Mouse (Mus musculus) erythroblast, embryonic 14.5 days (primary cell): ENCODE results near the gene Npm1.

Experiments used
- GATA1 ChIP-seq: IDR thresholded peaks from 2 replicates; pipeline ENCODE4 v1.6.1; 2012; ENCODE audit warnings: low read length, inconsistent platforms, mixed read lengths
- TAL1 ChIP-seq: IDR thresholded peaks from 3 replicates; pipeline ENCODE4 v1.6.1; 2012; ENCODE audit warnings: low read length, inconsistent platforms, mixed read lengths

GRCm38 (mm10) chr11:33159741-33160140 lies 3.3 kb downstream of the Npm1 start:
- no peak for TF ChIP-seq GATA1
- TF ChIP-seq TAL1, result no peak
